ENCODE assay signal across 10 mouse cellular contexts in genomic region chr12:36313916-36314315, GRCm38 (mm10). TPM values are rescaled to one million over a fixed set of nuclear protein-coding genes. Genes with fewer than 3 reads are reported as not detected.
DNase-seq lines count a peak whose midpoint lies in the region; ATAC-seq and TF ChIP-seq lines count a peak whose summit lies in the region.
"Had no signal": no experiment of that assay in that cellular context is flagged by ENCODE, and none has a peak within 500 bp of the region (broad histone marks: within the 10 kb centered on the region; RNA-seq: fewer than 3 reads in every experiment).

Gene Sostdc1 (plus strand): TSS chr12:36314139.

- no peak for TF ChIP-seq CTCF in intestine, postnatal 0 days (IDR thresholded peaks at IDR 0.05; ENCODE audit: low read depth)

- H3K27me3 ChIP-seq in heart, embryonic 11.5 days (ENCODE audit: control insufficient read depth, insufficient read depth, low read length) = no peaks in the 10 kb centered on the region
- no peaks in the 10 kb centered on the region for H3K27me3 ChIP-seq in embryonic facial prominence, embryonic 12.5 days
- no peaks in the 10 kb centered on the region for H3K27me3 ChIP-seq in intestine, postnatal 0 days (replicated peaks; ENCODE audit: control insufficient read depth, insufficient read depth, low read length)
- no peaks in the 10 kb centered on the region for H3K27me3 ChIP-seq in midbrain, embryonic 14.5 days (ENCODE audit: control insufficient read depth, insufficient read depth, low read length)

- H3K9ac ChIP-seq in heart, embryonic 11.5 days (ENCODE audit: low read depth, low read length) = no peak within 1 kb of the TSS
- H3K9ac ChIP-seq in embryonic facial prominence, embryonic 12.5 days = peak within 1 kb of the TSS; percentile 40
- no peak within 1 kb of the TSS for H3K9ac ChIP-seq in intestine, postnatal 0 days (ENCODE audit: low read depth, low read length)
- H3K9ac ChIP-seq in midbrain, embryonic 14.5 days (replicated peaks; ENCODE audit: low read length) = no peak within 1 kb of the TSS

- H3K27ac ChIP-seq in heart, embryonic 11.5 days (ENCODE audit: low read depth, low read length) = no peak within 1 kb of the TSS
- H3K27ac ChIP-seq in embryonic facial prominence, embryonic 12.5 days = peak within 1 kb of the TSS; percentile 81
- no peak within 1 kb of the TSS for H3K27ac ChIP-seq in intestine, postnatal 0 days (ENCODE audit: low read depth, low read length)
- no peak within 1 kb of the TSS for H3K27ac ChIP-seq in midbrain, embryonic 14.5 days (replicated peaks; ENCODE audit: low read depth, low read length)

- ATAC-seq in heart, embryonic 11.5 days (replicated peaks; ENCODE audit: insufficient number of reproducible peaks, low FRiP score, low TSS enrichment) = no peak
- ATAC-seq in embryonic facial prominence, embryonic 12.5 days (ENCODE audit: insufficient number of reproducible peaks, insufficient read depth, low FRiP score, low TSS enrichment) = no peak; the same call in 1 of the 2 replicates
- no peak for ATAC-seq in intestine, postnatal 0 days
- no peak for ATAC-seq in midbrain, embryonic 14.5 days (ENCODE audit: low FRiP score, low TSS enrichment)
- ATAC-seq in granulocyte monocyte progenitor cell, adult 5-6 weeks (replicated peaks; ENCODE audit: poor library complexity, severe bottlenecking) = no peak

- peak within 1 kb of the TSS; percentile 51 for H3K4me2 ChIP-seq in heart, embryonic 11.5 days
- H3K4me2 ChIP-seq in embryonic facial prominence, embryonic 12.5 days (replicated peaks) = peak within 1 kb of the TSS; percentile 80
- H3K4me2 ChIP-seq in intestine, postnatal 0 days (replicated peaks; ENCODE audit: low read depth) = 0 out of 2 replicates have a peak within 1 kb of the TSS, but pooled peaks have one; percentile 13
- peak within 1 kb of the TSS; percentile 39 for H3K4me2 ChIP-seq in midbrain, embryonic 14.5 days (ENCODE audit: low read length)

- DNase-seq in heart, adult 9 months (ENCODE audit: low spot score in 2 of 2) = no peak
- peak; percentile 43 for DNase-seq in midbrain, embryonic 14.5 days
- no peak for DNase-seq in right cerebral cortex, postnatal 10 days (ENCODE audit: low spot score in 2 of 2)
- no peak for DNase-seq in spleen, adult 18-20 months
- DNase-seq: cerebellum, adult 8-10 months had no signal

- H3K4me3 ChIP-seq in heart, embryonic 11.5 days (ENCODE audit: low read depth, low read length) = 0 out of 2 replicates have a peak within 1 kb of the TSS, but pooled peaks have one; percentile 5
- peak within 1 kb of the TSS; percentile 38 for H3K4me3 ChIP-seq in embryonic facial prominence, embryonic 12.5 days
- no peak within 1 kb of the TSS for H3K4me3 ChIP-seq in intestine, postnatal 0 days (ENCODE audit: low read depth, low read length)
- no peak within 1 kb of the TSS for H3K4me3 ChIP-seq in midbrain, embryonic 14.5 days (replicated peaks; ENCODE audit: low read depth, low read length)

- no peaks in the 10 kb centered on the region; the same call in 1 of the 2 replicates for H3K4me1 ChIP-seq in heart, embryonic 11.5 days (ENCODE audit: control insufficient read depth, insufficient read depth, low read length)
- peaks cover 18% of the 10 kb centered on the region for H3K4me1 ChIP-seq in embryonic facial prominence, embryonic 12.5 days
- no peaks in the 10 kb centered on the region for H3K4me1 ChIP-seq in intestine, postnatal 0 days (replicated peaks; ENCODE audit: control insufficient read depth, insufficient read depth, low read length)
- H3K4me1 ChIP-seq in midbrain, embryonic 14.5 days (ENCODE audit: control insufficient read depth, insufficient read depth, low read length) = no peaks in the 10 kb centered on the region

- no peaks in the 10 kb centered on the region for H3K36me3 ChIP-seq in heart, embryonic 11.5 days (ENCODE audit: control insufficient read depth, insufficient read depth, low read length)
- H3K36me3 ChIP-seq in embryonic facial prominence, embryonic 12.5 days = no peaks in the 10 kb centered on the region
- H3K36me3 ChIP-seq in intestine, postnatal 0 days (ENCODE audit: control insufficient read depth, insufficient read depth) = no peaks in the 10 kb centered on the region
- H3K36me3 ChIP-seq in midbrain, embryonic 14.5 days (ENCODE audit: control insufficient read depth, insufficient read depth, low read length) = no peaks in the 10 kb centered on the region

- WGBS in heart, embryonic 11.5 days (ENCODE audit: insufficient replicate concordance) = 17% methylated on average over 7 of the region's 7 CpGs
- 6% methylated on average over 7 of the region's 7 CpGs for WGBS in embryonic facial prominence, embryonic 12.5 days
- 20% methylated on average over 7 of the region's 7 CpGs for WGBS in intestine, postnatal 0 days
- WGBS in midbrain, embryonic 14.5 days = 7% methylated on average over 7 of the region's 7 CpGs

- H3K9me3 ChIP-seq in heart, embryonic 11.5 days (replicated peaks; ENCODE audit: control insufficient read depth, low read length) = no peaks in the 10 kb centered on the region
- no peaks in the 10 kb centered on the region for H3K9me3 ChIP-seq in embryonic facial prominence, embryonic 12.5 days
- no peaks in the 10 kb centered on the region for H3K9me3 ChIP-seq in intestine, postnatal 0 days (ENCODE audit: control insufficient read depth)
- no peaks in the 10 kb centered on the region for H3K9me3 ChIP-seq in midbrain, embryonic 14.5 days (ENCODE audit: control insufficient read depth, low read length)

RNA-seq across cellular contexts. Expression of gene Sostdc1, which starts in this region (rescaled TPM):
- 1.00 and 1.8 TPM in 2 replicates for polyA plus RNA-seq in heart, embryonic 11.5 days (2014; fragmentation: Nextera tagmentation; extraction: Ambion mirVana)
- 59.7 and 63.6 TPM in 2 replicates for polyA plus RNA-seq in embryonic facial prominence, embryonic 12.5 days (2016; fragmentation: Nextera tagmentation; extraction: Ambion mirVana)
- polyA plus RNA-seq in intestine, postnatal 0 days (2015; fragmentation: Nextera tagmentation; extraction: Ambion mirVana) = 2.0 and 2.4 TPM in 2 replicates
- 4.8 and 6.6 TPM in 2 replicates for polyA plus RNA-seq in midbrain, embryonic 14.5 days (2014; fragmentation: Nextera tagmentation; extraction: Ambion mirVana)
- not detected in 2 replicates for total RNA-seq in granulocyte monocyte progenitor cell, adult 5-6 weeks (2014; fragmentation: Nextera tagmentation)
- not detected in 2 replicates for total RNA-seq in granulocyte monocyte progenitor cell, adult 5-6 weeks (2017)
- polyA plus RNA-seq: C2C12 had no signal

Comparison
In these comparisons a context has a peak if more than half of its experiments do, and no peak if none do; other contexts are left out.
1. H3K4me2 ChIP-seq: peak in every context shown above with its lines; median percentile 80 in embryonic facial prominence, embryonic 12.5 days; 51 in heart, embryonic 11.5 days; 39 in midbrain, embryonic 14.5 days; 13 in intestine, postnatal 0 days.
2. H3K4me3 ChIP-seq: peak in heart, embryonic 11.5 days (single experiment) and embryonic facial prominence, embryonic 12.5 days (single experiment); none in intestine, postnatal 0 days (single experiment) and midbrain, embryonic 14.5 days (single experiment).